Mouse (Mus musculus): ENCODE measurements around the gene Plekhm1.

Plekhm1 gene

DNA sequence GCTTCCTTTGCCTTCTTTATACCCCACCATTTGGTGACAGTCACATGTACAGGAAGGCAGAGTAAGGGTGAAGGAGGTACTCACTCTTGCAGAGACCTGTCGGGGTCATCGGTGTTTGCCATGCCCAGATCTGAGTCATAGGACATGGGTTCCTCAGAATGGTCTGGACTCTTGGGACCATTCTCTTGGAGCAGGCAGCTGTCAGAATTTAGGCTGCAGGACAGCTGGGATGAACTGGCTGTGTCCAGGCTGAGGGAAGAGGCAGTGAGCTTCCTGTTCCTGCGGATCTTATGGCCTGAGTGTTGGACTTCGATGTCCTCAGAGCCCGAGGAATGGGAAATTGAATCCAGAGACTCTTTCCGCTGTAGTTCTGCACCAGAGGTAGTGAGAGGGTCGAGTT, 17.9 kb downstream of the Plekhm1 start:
- DNase-seq (ENCODE audit: extremely low spot score, low spot score): no peak

DNA sequence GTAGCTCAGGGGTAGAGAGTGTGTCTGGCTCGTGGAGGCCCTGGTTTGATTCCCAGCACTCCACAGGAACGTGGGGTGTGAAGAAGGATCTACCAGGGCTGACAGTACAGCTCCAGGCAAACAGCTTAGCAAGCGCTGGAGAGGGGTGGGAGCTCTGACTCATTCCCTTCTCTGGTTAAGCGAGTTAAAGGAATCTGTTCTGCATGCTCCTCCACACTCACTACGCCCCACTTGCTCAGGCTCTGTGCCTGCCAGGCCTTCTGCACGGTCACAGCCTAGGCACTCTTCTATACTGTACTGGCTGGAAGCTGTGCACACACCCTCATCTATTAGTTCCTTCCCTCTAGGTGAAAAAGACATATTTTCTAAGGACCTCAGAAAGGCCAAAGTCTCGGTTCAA, 18.5 kb downstream of the Plekhm1 start:
- DNase-seq (ENCODE audit: extremely low spot score, low spot score): no peak

DNA sequence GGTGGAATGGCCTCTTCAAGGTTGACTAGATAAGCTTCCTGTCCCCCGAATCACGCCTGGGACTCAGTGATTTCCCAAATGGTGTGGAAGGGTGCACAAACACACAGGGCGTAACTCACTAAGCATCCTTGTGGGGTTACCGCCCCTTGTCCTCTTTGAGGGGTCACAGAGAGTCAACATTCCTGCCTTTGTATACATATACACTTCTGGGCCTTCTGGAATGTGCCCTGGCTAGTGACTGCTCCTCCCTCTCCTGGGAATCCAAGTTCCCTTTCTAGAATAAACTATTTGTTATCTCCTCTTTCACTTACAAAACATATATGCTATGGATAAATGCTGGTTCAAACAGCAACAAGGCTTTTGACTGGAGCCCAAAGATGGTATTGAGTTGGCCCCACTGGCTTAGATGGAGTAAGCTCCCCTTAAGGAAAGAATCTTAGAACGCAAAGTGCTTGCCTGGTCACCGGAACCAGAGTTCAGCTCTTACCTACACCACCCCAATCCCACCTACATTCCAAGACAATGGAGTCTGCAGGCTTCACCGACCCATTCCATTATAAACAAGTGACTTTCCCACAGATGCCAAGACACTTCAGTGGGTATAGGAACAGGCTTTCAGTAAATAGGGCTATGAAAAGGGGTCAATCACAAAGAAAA, 24.5 kb downstream of the Plekhm1 start:
- no peak for DNase-seq (ENCODE audit: extremely low spot score, low spot score)

DNA sequence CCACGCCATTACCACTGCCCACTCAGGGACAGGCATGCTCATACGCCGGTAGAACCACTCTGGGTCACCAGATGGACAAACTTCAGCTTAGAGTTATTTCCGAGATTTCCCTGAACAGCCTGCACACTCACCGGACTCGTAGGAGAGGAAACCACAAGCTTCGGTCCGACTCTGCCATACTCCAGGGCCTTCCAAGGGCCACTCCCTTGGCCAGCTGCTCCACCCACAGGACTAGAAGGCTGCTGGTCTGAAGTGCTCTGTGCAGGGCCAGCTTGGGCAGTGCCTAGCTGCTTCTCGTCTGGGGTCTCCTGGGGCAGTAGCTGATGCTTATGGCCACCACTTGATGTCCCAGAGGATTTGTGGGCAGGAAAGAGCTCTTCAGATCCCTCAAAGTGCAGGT, 25.7 kb downstream of the Plekhm1 start:
- no peak for DNase-seq (ENCODE audit: extremely low spot score, low spot score)

DNA sequence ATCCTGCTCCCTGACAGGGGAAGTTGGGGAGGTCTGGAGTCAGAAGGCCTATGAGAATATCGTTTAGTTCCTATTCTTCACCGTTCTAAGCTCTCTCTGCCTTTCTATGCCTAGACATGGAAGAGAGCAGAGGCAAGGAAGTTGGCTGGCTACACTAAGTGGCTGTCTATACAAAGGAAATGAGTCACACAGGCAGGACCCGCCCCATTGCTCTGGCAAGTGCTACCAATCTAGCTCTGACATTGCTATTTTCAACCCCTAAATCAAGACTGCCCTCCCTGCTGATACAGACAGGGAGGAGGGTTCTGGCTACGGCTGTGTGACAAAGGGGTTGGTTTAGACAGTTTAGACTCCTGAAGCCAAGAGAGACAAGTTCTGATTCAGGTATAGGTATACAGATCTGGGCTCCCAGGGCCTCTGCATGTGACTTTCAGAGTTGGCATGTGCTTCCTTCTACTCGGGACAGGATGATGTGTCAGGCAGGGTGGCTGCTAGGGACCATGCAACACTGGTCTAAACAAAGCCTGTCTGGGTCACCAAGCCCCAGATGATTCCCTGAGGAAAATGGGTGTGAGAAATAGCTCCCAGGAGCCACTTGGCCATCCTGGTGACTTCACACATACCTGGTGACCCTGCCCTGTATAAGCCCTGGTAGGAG, 30.4 kb downstream of the Plekhm1 start:
- no peak for DNase-seq (ENCODE audit: extremely low spot score, low spot score)

DNA sequence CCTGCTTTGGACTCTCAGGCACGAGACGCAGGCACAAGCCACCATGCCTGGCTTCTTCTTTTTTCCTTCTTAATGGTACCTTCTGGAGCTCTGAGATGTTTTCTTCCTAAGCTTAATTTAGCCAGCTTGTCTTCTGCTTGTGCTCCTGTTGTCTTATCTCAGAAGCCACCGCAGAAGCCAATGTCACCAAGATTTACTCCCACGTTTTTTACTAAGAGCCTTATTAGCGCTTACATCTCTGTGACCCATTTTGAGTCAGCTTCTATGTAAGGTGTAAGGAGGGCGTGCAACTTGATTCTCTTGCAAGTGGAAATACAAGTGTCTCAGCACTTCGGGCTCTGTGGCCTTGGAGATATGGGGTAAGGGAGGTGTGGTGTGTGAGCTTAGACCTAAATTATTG, 31.0 kb downstream of the Plekhm1 start:
- DNase-seq (ENCODE audit: extremely low spot score, low spot score): no peak

DNA sequence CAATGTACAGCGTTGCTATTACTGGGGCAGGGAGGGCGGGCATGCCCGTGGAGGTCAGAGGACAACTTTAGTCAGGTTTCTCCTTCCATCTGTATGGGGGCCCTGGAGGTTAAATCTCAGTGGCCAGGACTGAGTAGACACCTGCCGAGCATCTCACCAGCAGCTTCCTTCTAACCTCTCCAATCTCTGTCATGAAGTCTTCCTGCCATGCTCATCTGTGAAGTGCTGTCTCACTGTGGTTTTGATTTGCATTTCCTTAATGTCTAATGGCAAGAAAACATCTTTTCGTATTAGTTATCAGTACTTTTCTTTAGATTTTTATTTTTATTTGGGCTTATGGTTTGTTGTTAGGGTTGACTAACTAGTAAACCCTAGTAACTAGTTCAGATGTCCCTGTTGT, 32.0 kb downstream of the Plekhm1 start:
- no peak for DNase-seq (ENCODE audit: extremely low spot score, low spot score)

DNA sequence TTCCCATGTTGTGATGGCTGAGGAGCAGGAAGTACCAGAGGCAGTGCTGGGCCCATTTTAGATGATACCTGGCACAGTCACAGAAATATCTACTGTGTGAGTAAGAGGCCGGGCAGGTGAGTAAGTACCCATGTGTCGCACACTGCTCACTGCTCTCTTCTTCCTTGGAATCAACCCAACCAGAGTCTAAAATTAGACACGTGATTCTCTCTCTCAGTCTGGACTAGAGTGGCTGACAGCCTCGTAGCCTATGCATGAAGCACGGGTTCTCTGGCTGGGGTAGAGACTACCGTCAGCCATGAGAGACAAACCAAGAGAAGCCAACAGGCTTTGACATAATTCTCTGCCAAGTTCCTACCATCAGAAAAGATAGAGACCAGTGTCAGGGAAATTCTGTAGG, 34.1 kb downstream of the Plekhm1 start:
- DNase-seq (ENCODE audit: extremely low spot score, low spot score): no peak

DNA sequence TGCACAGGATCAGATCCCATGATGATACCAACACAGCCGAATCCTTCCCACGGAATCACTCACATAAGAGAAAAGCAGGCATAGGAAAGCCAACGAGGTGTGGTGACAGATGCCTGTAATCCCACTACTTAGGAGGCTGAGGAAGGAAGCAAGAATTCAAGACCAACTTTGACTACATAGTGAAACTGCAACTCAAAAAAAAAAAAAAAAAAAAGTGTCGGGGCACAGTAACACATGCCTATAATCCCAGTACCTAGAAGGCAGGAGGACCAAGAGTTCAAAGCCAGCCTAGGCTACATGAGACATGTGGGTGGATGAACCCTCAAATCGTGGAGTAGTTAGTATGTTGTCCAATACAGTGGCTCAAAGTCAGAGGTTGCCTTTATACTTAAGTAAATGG, 36.7 kb downstream of the Plekhm1 start:
- no peak for DNase-seq (ENCODE audit: extremely low spot score, low spot score)

DNA sequence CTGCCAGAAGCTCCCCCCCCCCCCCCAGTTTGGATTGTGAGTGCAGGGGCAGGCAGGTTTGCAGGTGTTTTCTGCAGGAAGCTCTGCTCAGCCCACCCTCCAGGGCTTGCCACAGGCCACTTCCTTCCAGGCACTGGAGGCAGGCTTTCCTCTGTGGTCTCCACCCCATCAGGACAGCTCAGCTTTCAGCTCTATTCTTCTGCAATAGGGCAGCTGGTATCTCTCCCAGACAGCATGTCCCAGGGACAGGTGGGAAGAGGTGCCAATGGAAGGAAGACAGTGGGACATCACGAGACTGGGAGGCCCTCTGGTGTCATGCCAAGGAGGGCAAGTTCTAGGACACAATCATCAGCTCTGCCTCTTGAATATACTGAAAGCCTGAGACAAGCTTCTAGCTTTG, 37.2 kb downstream of the Plekhm1 start:
- no peak for DNase-seq (ENCODE audit: extremely low spot score, low spot score)

DNA sequence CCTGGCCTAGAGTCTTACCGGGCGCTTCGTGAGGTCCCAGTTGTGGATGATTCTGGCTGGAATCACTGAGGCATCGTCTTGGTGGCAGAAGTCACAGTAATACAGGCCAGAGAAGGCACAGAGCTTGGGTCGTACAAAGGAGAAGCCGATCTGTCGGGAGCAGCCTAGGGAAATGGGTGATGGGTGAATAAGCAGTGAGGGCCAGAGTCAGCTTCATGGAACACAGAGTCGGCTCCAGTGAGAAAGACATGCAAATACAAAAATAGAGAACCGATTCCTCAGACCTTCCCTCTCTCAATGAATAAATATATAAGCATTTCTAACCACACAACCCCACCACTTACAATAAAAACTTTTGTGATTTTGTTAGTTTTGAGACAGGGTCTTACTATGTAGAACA, 38.6 kb downstream of the Plekhm1 start:
- DNase-seq (ENCODE audit: extremely low spot score, low spot score): no peak

DNA sequence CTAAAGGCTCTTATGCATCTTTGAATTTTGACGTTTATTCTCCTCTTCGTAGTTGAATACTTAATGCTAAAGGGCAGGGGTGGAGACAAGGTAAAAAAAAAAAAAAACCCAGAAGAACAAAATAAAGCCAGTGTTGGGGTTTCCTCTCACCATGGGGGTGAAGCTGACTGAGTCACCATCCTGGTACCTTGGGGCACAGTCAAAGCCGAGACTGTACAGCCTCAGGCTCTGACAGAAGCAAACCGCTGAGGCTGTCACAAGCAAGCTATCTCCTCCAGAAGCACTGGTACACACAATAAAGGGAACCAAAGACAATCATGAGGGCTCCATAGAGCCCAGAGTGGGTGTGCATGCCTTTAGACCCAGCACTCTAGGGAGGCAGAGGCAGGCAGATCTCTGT, 39.9 kb downstream of the Plekhm1 start:
- no peak for DNase-seq (ENCODE audit: extremely low spot score, low spot score)

DNA sequence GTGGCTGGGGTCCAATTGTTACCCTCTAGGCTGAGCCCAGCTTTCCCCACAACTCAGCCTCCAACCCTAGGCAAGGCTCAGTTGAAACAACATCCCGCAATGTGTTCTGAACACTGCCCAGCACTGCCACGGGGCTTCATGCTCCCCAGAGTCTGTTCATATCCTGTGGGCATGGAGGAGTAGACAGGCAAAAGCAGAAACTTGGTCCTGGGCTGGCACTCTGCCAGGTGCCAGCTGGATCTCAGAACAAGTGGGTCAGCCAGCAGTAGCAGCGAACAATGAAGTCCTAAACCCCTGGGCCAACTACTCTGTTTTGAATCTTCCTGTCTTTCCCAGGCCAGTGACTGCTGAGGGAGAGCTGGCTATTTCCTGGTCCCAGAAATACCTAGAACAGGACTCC, 40.4 kb downstream of the Plekhm1 start:
- no peak for DNase-seq (ENCODE audit: extremely low spot score, low spot score)

DNA sequence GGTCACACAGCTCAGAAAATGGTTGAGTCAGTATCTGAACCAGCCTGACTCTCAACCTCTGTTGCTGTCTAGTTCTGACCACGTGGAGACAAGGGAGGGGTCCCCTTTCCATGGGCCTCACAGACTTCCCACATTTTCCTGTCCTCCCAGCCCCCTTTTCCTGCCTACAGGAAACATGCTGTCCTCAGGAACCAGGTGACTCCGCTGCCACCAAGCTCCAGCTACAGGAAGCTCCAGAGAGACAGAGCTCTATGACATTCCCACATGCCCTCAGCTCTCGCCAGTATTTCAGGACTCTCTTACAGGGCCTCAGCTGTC, 41.3 kb downstream of the Plekhm1 start:
- DNase-seq (ENCODE audit: extremely low spot score, low spot score): no peak

DNA sequence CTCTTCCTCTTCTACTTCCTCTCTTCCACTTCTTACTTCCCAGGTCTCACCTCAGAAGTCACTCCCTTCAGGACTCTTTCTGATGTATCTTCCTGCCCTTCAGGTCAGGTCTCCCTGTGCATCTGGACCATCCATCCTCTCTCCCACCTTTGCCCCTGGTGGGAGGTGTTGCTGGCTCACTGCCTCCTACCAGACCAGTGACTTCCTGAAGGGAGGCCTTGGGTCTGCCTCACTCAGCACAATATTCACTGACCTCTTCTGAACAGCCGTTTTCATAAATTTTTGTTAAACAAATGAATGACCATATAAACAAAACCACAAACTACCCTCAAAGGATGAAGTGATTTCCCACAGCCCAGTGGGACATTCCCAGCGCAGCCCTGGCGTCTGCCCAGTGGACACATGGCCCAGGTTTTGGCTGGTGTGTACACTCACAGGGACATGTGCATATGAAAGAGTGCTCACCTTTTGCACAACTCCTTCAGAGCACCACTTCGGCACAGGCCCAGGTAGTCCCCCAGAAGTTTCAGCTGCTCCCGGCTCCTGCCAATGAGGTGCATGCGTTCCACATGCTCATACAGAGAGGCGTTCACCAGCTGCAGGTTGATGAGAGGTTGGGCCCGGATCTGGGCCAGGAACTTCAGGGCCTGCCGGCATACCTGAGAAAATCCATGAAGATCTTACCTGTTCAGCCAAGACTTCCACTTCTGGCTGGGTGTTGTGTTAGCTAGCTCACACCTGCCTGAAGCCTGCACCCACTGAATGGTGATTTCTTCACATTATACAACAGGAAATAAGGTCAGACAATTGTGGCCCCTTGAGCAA, 41.9 kb downstream of the Plekhm1 start:
- DNase-seq (ENCODE audit: extremely low spot score, low spot score): no peak

DNA sequence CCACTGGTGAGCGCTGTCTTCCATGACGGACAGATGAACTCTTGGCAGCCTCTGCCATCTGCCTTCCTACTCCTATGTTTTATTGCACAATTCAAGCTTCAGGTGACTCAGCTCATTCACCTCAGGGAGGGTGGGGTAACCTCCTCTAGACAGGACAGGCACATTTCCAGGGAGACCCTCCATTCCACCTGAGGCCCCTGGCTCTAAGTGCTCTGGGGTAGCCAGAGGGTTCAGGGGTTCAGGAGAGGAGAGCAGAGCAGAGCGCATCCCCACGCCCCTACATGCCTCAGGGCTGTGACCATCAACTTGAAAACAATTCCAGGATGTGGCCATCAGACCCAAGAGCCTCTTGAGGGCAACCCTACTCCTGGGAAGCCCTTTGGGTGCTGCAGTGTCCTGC, 47.0 kb downstream of the Plekhm1 start:
- no peak for DNase-seq (ENCODE audit: extremely low spot score, low spot score)

DNA sequence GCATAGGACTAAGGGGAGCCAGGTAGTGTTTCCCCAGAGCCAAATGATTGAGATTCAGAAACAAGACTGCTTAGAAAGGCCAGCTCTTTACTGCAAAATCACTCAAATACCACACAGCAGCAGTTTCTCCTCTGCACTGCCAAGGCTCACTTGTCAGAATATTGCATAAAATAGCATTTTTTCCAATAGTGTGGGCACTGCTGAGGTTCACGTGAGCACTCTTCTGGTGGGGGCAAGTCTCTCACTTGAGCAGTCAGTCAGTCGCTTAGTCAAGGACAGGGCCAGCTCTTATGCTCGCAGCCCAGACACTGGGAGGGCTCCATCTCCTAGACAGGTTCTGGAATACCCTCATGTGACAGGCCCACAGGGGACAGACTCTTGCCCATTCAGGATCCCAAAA, 47.5 kb downstream of the Plekhm1 start:
- DNase-seq (ENCODE audit: extremely low spot score, low spot score): no peak

DNA sequence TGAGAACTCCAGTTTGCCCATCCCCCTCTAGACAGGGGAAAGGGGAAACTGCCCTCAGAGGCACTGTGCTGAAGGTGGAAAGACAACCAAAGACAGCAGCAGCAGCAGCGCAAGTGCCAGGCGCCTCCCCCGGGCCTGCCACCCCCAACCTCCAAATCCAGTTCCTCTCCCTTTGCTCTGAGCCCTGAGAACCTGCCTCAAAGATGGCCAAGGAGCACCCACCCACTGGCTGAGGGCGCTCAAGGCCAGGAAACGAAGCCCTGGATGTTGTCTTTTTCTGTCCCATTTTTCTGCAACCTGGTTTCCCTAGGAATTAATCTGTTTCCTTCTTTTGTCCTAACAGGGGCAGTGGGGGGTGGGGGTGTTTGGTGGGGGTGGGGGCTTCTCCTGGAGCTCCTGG, 48.2 kb downstream of the Plekhm1 start:
- no peak for DNase-seq (ENCODE audit: extremely low spot score, low spot score)

DNA sequence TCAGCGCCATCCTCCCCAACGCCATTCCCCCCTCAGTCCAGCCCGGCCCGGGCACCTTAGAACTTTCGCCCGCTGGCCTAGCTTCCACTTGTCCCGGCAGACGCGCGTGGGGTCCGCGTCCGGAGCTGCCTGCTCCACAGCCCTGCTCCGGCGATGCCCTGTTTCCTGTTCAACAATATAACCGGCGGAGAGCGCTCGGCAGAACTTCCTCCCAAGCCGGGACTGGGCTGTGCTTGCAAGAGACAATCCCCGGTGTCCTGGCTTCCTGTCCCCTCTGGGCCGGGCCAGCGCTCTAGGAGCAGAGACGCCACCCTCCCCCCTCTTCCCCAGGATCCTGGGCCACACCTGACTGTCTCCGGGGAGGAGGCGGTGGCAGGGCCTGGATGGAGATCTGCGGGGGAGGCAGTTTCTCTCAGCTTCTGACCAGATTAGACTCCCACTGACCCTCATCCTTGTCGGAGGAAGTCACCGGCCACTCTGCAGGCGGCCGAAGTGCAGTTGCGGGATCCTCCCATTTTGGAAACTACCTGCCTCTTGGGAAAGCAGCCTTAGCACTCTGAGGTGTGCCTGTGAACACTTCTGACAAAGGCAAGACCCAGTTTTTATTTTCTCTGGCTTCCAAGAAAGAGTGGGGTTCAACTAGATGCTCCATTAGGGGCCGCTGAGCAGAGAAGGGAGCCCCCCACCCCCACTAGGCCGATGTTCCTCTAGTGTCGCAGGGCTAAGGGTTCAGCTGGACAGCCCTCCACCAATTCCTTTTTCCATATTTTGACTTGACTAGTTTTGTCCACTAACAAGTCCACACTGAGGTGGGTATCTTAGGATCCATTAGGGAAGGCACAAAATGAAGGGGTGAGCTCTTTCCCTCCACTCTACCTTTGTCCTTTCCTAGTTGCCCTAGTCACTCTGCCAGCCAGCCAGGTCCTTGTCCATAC, 49.0 kb downstream of the Plekhm1 start, which contains the start of gene Arhgap27:
Gene Arhgap27, minus strand, starts transcription at position 479 of the 935 bp plus-strand sequence.
- DNase-seq (ENCODE audit: extremely low spot score, low spot score): peak; percentile 60

DNA sequence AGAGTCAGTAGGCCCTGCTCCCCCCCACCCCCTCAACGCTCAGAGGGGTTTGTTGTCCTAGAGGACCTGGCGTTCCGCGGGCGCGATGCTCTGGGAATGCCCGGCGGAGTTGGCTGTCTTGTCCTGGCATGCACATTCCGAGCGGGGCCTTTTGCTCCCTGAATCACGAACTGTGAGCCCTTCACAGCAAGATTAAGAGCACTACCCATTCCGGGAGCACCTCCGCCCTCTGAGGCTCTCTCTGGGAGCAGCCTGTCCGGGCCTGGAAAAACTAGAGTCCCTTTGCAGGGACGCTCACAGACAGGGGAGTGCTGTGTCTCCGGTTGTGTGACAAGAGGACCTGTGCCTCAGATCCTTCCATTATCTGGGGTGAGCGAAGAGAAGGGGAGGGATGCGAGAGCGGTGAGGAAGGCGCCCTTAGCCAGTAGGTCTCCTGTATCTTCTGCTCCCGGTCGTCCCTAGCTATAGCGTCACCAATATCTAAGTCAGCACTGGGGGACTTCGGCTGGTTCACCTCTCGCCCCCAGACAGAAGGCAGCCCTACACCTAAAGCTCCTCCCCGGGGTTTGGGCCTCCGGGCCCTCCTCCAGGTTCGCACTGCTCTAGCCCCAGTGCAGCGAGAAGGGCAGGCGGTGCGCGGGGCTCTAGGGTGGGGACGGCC, 49.8 kb downstream of the Plekhm1 start:
- peak; percentile 62 for DNase-seq (ENCODE audit: extremely low spot score, low spot score)

DNA sequence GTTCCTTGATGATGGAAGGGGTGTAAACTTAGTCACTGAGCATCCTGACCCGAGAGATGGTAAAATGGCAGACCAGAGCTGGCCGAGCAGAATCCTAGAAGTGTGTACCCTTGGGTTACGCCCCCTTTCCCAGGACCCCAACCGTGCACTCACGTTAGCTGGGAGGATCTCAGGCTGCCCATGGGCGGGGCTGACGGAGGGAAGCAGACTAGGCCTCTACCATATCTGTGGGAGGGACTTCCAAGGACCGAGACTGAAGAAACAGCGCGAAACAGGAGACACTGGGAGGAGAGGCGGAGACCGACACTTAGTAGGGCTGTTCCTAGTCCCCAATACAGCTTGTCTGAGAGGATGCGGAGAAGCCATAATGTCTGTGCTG, 50.4 kb downstream of the Plekhm1 start:
- DNase-seq (ENCODE audit: extremely low spot score, low spot score): peak; percentile 45
